14 mouse cellular contexts compared by ENCODE assay signal in genomic region chr2:8536842-8537241, GRCm38 (mm10).
DNase-seq lines count a peak whose midpoint lies in the region; ATAC-seq and TF ChIP-seq lines count a peak whose summit lies in the region.
"Had no signal": no experiment of that assay in that cellular context is flagged by ENCODE, and none has a peak within 500 bp of the region (broad histone marks: within the 10 kb centered on the region; RNA-seq: fewer than 3 reads in every experiment).

No protein-coding gene starts in this region.

- H3K27me3 ChIP-seq in forebrain, embryonic 14.5 days (replicated peaks; ENCODE audit: control insufficient read depth, insufficient read depth, low read length): no peaks in the 10 kb centered on the region
- H3K27me3 ChIP-seq in forebrain, embryonic 10.5 days (ENCODE audit: poor library complexity, severe bottlenecking): no peaks in the 10 kb centered on the region
- no peaks in the 10 kb centered on the region for H3K27me3 ChIP-seq in midbrain, postnatal 0 days (ENCODE audit: insufficient read depth, low read length)
- no peaks in the 10 kb centered on the region for H3K27me3 ChIP-seq in midbrain, embryonic 11.5 days (ENCODE audit: control insufficient read depth, insufficient read depth, low read length)
- H3K27me3 ChIP-seq: embryonic facial prominence, embryonic 12.5 days; limb, embryonic 15.5 days; stomach, embryonic 15.5 days had no signal

- no peak overlapping the region for H3K27ac ChIP-seq in forebrain, embryonic 14.5 days (ENCODE audit: low read depth, low read length)
- no peak overlapping the region for H3K27ac ChIP-seq in forebrain, embryonic 10.5 days
- peak overlapping the region; percentile 90; the same call in 1 of the 2 replicates for H3K27ac ChIP-seq in layer of hippocampus, adult 2 months
- no peak overlapping the region for H3K27ac ChIP-seq in midbrain, postnatal 0 days (ENCODE audit: low read depth, low read length)
- H3K27ac ChIP-seq in midbrain, embryonic 11.5 days (ENCODE audit: low read depth, low read length): no peak overlapping the region
- H3K27ac ChIP-seq: embryonic facial prominence, embryonic 12.5 days; heart, embryonic 10.5 days; limb, embryonic 15.5 days; stomach, embryonic 15.5 days had no signal

- no peak overlapping the region for H3K9ac ChIP-seq in forebrain, embryonic 14.5 days (ENCODE audit: low read length)
- no peak overlapping the region for H3K9ac ChIP-seq in midbrain, postnatal 0 days (replicated peaks; ENCODE audit: low read length, poor library complexity, severe bottlenecking)
- no peak overlapping the region for H3K9ac ChIP-seq in midbrain, embryonic 11.5 days (ENCODE audit: low read length)
- H3K9ac ChIP-seq: embryonic facial prominence, embryonic 12.5 days; limb, embryonic 15.5 days; stomach, embryonic 15.5 days had no signal

- H3K4me1 ChIP-seq in forebrain, embryonic 14.5 days (ENCODE audit: control insufficient read depth, insufficient read depth, low read length): no peaks in the 10 kb centered on the region
- no peaks in the 10 kb centered on the region for H3K4me1 ChIP-seq in forebrain, embryonic 10.5 days
- H3K4me1 ChIP-seq in midbrain, postnatal 0 days (ENCODE audit: insufficient read depth, low read length): no peaks in the 10 kb centered on the region
- H3K4me1 ChIP-seq in midbrain, embryonic 11.5 days (ENCODE audit: control insufficient read depth, insufficient read depth, low read length): no peaks in the 10 kb centered on the region
- H3K4me1 ChIP-seq: embryonic facial prominence, embryonic 12.5 days; heart, embryonic 10.5 days; limb, embryonic 15.5 days; stomach, embryonic 15.5 days had no signal

- no peaks in the 10 kb centered on the region for H3K36me3 ChIP-seq in forebrain, embryonic 14.5 days (ENCODE audit: control insufficient read depth, insufficient read depth, low read length)
- no peaks in the 10 kb centered on the region for H3K36me3 ChIP-seq in forebrain, embryonic 10.5 days (replicated peaks)
- H3K36me3 ChIP-seq in midbrain, postnatal 0 days (ENCODE audit: insufficient read depth, low read length): no peaks in the 10 kb centered on the region
- H3K36me3 ChIP-seq in midbrain, embryonic 11.5 days (ENCODE audit: control insufficient read depth, insufficient read depth, low read length): no peaks in the 10 kb centered on the region
- H3K36me3 ChIP-seq: embryonic facial prominence, embryonic 12.5 days; heart, embryonic 10.5 days; limb, embryonic 15.5 days; stomach, embryonic 15.5 days had no signal

- H3K4me3 ChIP-seq in forebrain, embryonic 14.5 days (ENCODE audit: low read depth, low read length): no peak overlapping the region
- no peak overlapping the region for H3K4me3 ChIP-seq in forebrain, embryonic 10.5 days
- no peak overlapping the region for H3K4me3 ChIP-seq in layer of hippocampus, adult 2 months
- H3K4me3 ChIP-seq in midbrain, postnatal 0 days (ENCODE audit: low read depth, low read length): no peak overlapping the region
- H3K4me3 ChIP-seq in midbrain, embryonic 11.5 days (ENCODE audit: low read depth, low read length): no peak overlapping the region
- H3K4me3 ChIP-seq: embryonic facial prominence, embryonic 12.5 days; heart, embryonic 10.5 days; limb, embryonic 15.5 days; stomach, embryonic 15.5 days had no signal

- no peak overlapping the region for H3K4me2 ChIP-seq in forebrain, embryonic 14.5 days (ENCODE audit: low read length)
- no peak overlapping the region for H3K4me2 ChIP-seq in midbrain, postnatal 0 days (ENCODE audit: low read depth, low read length, poor library complexity, severe bottlenecking)
- no peak overlapping the region for H3K4me2 ChIP-seq in midbrain, embryonic 11.5 days
- H3K4me2 ChIP-seq: embryonic facial prominence, embryonic 12.5 days; limb, embryonic 15.5 days; stomach, embryonic 15.5 days had no signal

- peak; percentile 46; the same call in 1 of the 2 replicates for ATAC-seq in forebrain, embryonic 14.5 days
- no peak for ATAC-seq in midbrain, postnatal 0 days (ENCODE audit: low FRiP score)
- no peak for ATAC-seq in midbrain, embryonic 11.5 days (ENCODE audit: low FRiP score)

- 6% methylated on average over 1 of the region's 1 CpGs for WGBS in forebrain, embryonic 14.5 days
- WGBS in forebrain, embryonic 10.5 days: 20% methylated on average over 1 of the region's 1 CpGs
- WGBS in midbrain, postnatal 0 days: 0% methylated on average over 1 of the region's 1 CpGs
- WGBS in midbrain, embryonic 11.5 days: 12% methylated on average over 1 of the region's 1 CpGs

- DNase-seq in forebrain, embryonic 14.5 days (ENCODE audit: low spot score): peak; percentile 77
- DNase-seq in forebrain, embryonic 10.5 days (ENCODE audit: extremely low spot score, low spot score): no peak
- peak; percentile 30 to 54 for DNase-seq in layer of hippocampus, adult 2 months (ENCODE audit: low spot score in 2 of 2)
- DNase-seq in layer of hippocampus, adult 8-10 months (ENCODE audit: low spot score in 2 of 2): no peak
- peak; percentile 70 for DNase-seq in midbrain, postnatal 0 days (ENCODE audit: low spot score)
- DNase-seq in midbrain, embryonic 11.5 days (ENCODE audit: low spot score, missing footprints): no peak
- DNase-seq in telencephalon, adult 2 months (ENCODE audit: low read depth, low spot score): peak; percentile 76
- no peak for DNase-seq in cerebellum, adult 11 months
- DNase-seq: adrenal gland, adult 2 months; kidney, postnatal 10 days had no signal

- peak; percentile 81 for TF ChIP-seq CTCF in layer of hippocampus, adult 2 months (conservative IDR thresholded peaks at IDR 0.05)
- TF ChIP-seq CTCF in midbrain, postnatal 0 days (IDR thresholded peaks at IDR 0.05): peak; percentile 79

- no peaks in the 10 kb centered on the region for H3K9me3 ChIP-seq in forebrain, embryonic 14.5 days (replicated peaks; ENCODE audit: control insufficient read depth, low read length)
- no peaks in the 10 kb centered on the region for H3K9me3 ChIP-seq in forebrain, embryonic 10.5 days
- H3K9me3 ChIP-seq in midbrain, postnatal 0 days (ENCODE audit: low read length): no peaks in the 10 kb centered on the region
- no peaks in the 10 kb centered on the region for H3K9me3 ChIP-seq in midbrain, embryonic 11.5 days (ENCODE audit: control insufficient read depth, low read length)
- H3K9me3 ChIP-seq: embryonic facial prominence, embryonic 12.5 days; heart, embryonic 10.5 days; limb, embryonic 15.5 days; stomach, embryonic 15.5 days had no signal

Comparison
In these comparisons a context has a peak if more than half of its experiments do, and no peak if none do; other contexts are left out.
1. DNase-seq: peak in forebrain, embryonic 14.5 days (single experiment), layer of hippocampus, adult 2 months (2 of 2), midbrain, postnatal 0 days (single experiment) and telencephalon, adult 2 months (single experiment); none in forebrain, embryonic 10.5 days (single experiment), layer of hippocampus, adult 8-10 months (0 of 2), midbrain, embryonic 11.5 days (single experiment) and cerebellum, adult 11 months (single experiment).